Mouse (Mus musculus) CH12.LX (cell line): ENCODE measurements around the gene Stard8. TPM values are rescaled to one million over a fixed set of nuclear protein-coding genes. Genes with fewer than 3 reads are reported as not detected.
"Not testable (repeated sequence)": the region's sequence is repeated elsewhere in the genome, so short reads cannot be mapped to it uniquely, and the experiment has no call there.

ENCODE experiments used
- DNase-seq: peaks from one replicate; pipeline ENCODE4 v3.0.0-alpha.2; 2013; ENCODE audit errors: extremely low read depth
- H3K27ac ChIP-seq: 2 replicates; pipeline ENCODE4 v1.5.1; 2012; ENCODE audit warnings: low read depth, mild to moderate bottlenecking, control low read depth, moderate library complexity; ENCODE audit not compliant: insufficient read depth
- H3K27me3 ChIP-seq: replicated peaks from 2 replicates; pipeline ENCODE3; 2012; ENCODE audit warnings: inconsistent platforms
- H3K36me3 ChIP-seq, 2 experiments: replicated peaks in 1 of 2; 2 replicates each; pipeline versions ENCODE3 to v1.6.1; 2012; ENCODE audit warnings: inconsistent platforms in 1 of 2, low read length in 1 of 2, mild to moderate bottlenecking in 1 of 2, mixed read lengths in 1 of 2, moderate library complexity in 1 of 2; ENCODE audit not compliant: control insufficient read depth in 1 of 2, insufficient read depth in 1 of 2
- H3K4me1 ChIP-seq, 2 experiments: 2 replicates each; pipeline ENCODE4 v1.6.1; 2012; ENCODE audit warnings: inconsistent platforms in 1 of 2, moderate library complexity in 1 of 2; ENCODE audit not compliant: insufficient read depth in 2 of 2, control insufficient read depth in 1 of 2
- H3K4me2 ChIP-seq: 2 replicates; pipeline ENCODE4 v1.6.1; 2012; ENCODE audit warnings: low read depth, mild to moderate bottlenecking, control low read depth; ENCODE audit not compliant: poor library complexity, insufficient read depth, severe bottlenecking
- H3K4me3 ChIP-seq, 3 experiments: fragments of 150-350 bp in 1 of 3; sonication (generic) in 1 of 3; replicated peaks in 1 of 3; 2 replicates each; pipeline versions ENCODE3 to v1.5.1; 2011 to 2012; ENCODE audit warnings: low read depth in 2 of 3, low read length in 2 of 3, mild to moderate bottlenecking in 2 of 3, moderate library complexity in 2 of 3, control low read depth in 1 of 3, improper control_type of control experiment in 1 of 3, inconsistent platforms in 1 of 3, mixed read lengths in 1 of 3; ENCODE audit not compliant: poor library complexity in 1 of 3
- H3K79me2 ChIP-seq: replicated peaks from 2 replicates; pipeline ENCODE4 v1.6.1; 2012; ENCODE audit warnings: mild to moderate bottlenecking, moderate library complexity; ENCODE audit not compliant: control insufficient read depth, poor library complexity, insufficient read depth, severe bottlenecking; ENCODE audit errors: extremely low read depth
- H3K9ac ChIP-seq: 2 replicates; pipeline ENCODE4 v1.6.1; 2012; ENCODE audit warnings: low read depth, mild to moderate bottlenecking, control low read depth, moderate library complexity; ENCODE audit not compliant: insufficient read depth
- H3K9me3 ChIP-seq: replicated peaks from 2 replicates; pipeline ENCODE3; 2012; ENCODE audit warnings: low read length, inconsistent platforms, mixed read lengths
- CHD1 ChIP-seq: IDR thresholded peaks from 2 replicates; pipeline ENCODE4 v1.6.1; 2012; ENCODE audit warnings: low read depth, low read length, improper control_type of control experiment, inconsistent platforms
- CHD2 ChIP-seq: IDR thresholded peaks from 2 replicates; pipeline ENCODE4 v1.6.1; 2011; ENCODE audit warnings: low read length, improper control_type of control experiment
- CTCF ChIP-seq, 2 experiments: IDR thresholded peaks in 1 of 2; conservative IDR thresholded peaks in 1 of 2; 2 replicates each; pipeline ENCODE4 v1.5.1; 2011 to 2012; ENCODE audit warnings: low read depth in 2 of 2, low read length in 2 of 2, improper control_type of control experiment in 1 of 2, inconsistent platforms in 1 of 2, mild to moderate bottlenecking in 1 of 2, moderate library complexity in 1 of 2
- ELF1 ChIP-seq: IDR thresholded peaks from 2 replicates; pipeline ENCODE4 v1.6.1; 2014; ENCODE audit warnings: low read depth, mild to moderate bottlenecking, inconsistent platforms, low read length, improper control_type of control experiment
- EP300 ChIP-seq: IDR thresholded peaks from 2 replicates; pipeline ENCODE4 v1.6.1; 2011; ENCODE audit warnings: low read length, improper control_type of control experiment
- GABPA ChIP-seq: IDR thresholded peaks from 2 replicates; pipeline ENCODE4 v1.6.1; 2012; ENCODE audit warnings: low read depth, low read length, improper control_type of control experiment, inconsistent platforms; ENCODE audit not compliant: insufficient replicate concordance
- JUN ChIP-seq: IDR thresholded peaks from 2 replicates; pipeline ENCODE4 v1.6.1; 2011; ENCODE audit warnings: low read depth, mild to moderate bottlenecking, low read length, improper control_type of control experiment, moderate library complexity; ENCODE audit not compliant: insufficient read depth
- JUND ChIP-seq: conservative IDR thresholded peaks from 2 replicates; pipeline ENCODE4 v1.6.1; 2011; ENCODE audit warnings: low read depth, low read length, improper control_type of control experiment
- MAZ ChIP-seq: IDR thresholded peaks from 2 replicates; pipeline ENCODE4 v1.6.1; 2012; ENCODE audit warnings: low read depth, mild to moderate bottlenecking, inconsistent platforms, low read length, improper control_type of control experiment, moderate library complexity
- NRF1 ChIP-seq: IDR thresholded peaks from 2 replicates; pipeline ENCODE4 v1.6.1; 2014; ENCODE audit warnings: low read depth, mild to moderate bottlenecking, inconsistent platforms, low read length, improper control_type of control experiment, moderate library complexity
- POLR2A ChIP-seq: IDR thresholded peaks from 2 replicates; pipeline ENCODE4 v1.6.1; 2011; ENCODE audit warnings: low read depth, mild to moderate bottlenecking, improper control_type of control experiment, low read length
- POLR2AphosphoS2 ChIP-seq: IDR thresholded peaks from 2 replicates; pipeline ENCODE4 v1.6.1; 2011; ENCODE audit warnings: low read depth, low read length, improper control_type of control experiment
- RAD21 ChIP-seq: IDR thresholded peaks from 2 replicates; pipeline ENCODE4 v1.6.1; 2011; ENCODE audit warnings: low read depth, mild to moderate bottlenecking, low read length, improper control_type of control experiment, moderate library complexity
- SMC3 ChIP-seq: IDR thresholded peaks from 2 replicates; pipeline ENCODE4 v1.6.1; 2011; ENCODE audit warnings: low read depth, low read length, improper control_type of control experiment
- TBP ChIP-seq: conservative IDR thresholded peaks from 2 replicates; pipeline ENCODE4 v1.6.1; 2011; ENCODE audit warnings: low read depth, low read length, improper control_type of control experiment
- UBTF ChIP-seq: IDR thresholded peaks from 2 replicates; pipeline ENCODE4 v1.6.1; 2012; ENCODE audit warnings: low read depth, mild to moderate bottlenecking, inconsistent platforms, low read length, improper control_type of control experiment, moderate library complexity
- USF1 ChIP-seq: IDR thresholded peaks from 2 replicates; pipeline ENCODE4 v1.6.1; 2014; ENCODE audit warnings: low read depth, mild to moderate bottlenecking, inconsistent platforms, low read length, improper control_type of control experiment
- USF2 ChIP-seq: conservative IDR thresholded peaks from 2 replicates; pipeline ENCODE4 v1.6.1; 2011; ENCODE audit warnings: low read depth, low read length, improper control_type of control experiment
- dilution Hi-C: fragments of 300-500 bp; cut with MboI; formaldehyde crosslinking; loops from 2 replicates; pipeline ENCODE4 v1.14.3; 2020; ENCODE audit warnings: low sequenced_read_pairs; ENCODE audit not compliant: extremely low pct_unique_long_range_greater_than_20kb, extremely low pct_ligation_motif_present
- in situ Hi-C: fragments of 300-500 bp; cut with MboI; formaldehyde crosslinking; loops from 3 replicates; pipeline ENCODE4 v1.14.3; 2019; ENCODE audit warnings: low sequenced_read_pairs, low pct_ligation_motif_present, low pct_unique_long_range_greater_than_20kb, mixed read lengths
- polyA plus RNA-seq: library from polyadenylated mRNA; unstranded; fragments of >175 nt; gene quantifications from 2 replicates; pipeline ENCODE4 v1.2.1, GENCODE M21; 2012; ENCODE audit warnings: low read depth; ENCODE audit not compliant: insufficient read length
- total RNA-seq, 2 experiments: library from RNA; depleted of rRNA; stranded (reverse); fragments of 300-350 nt in 1 of 2; fragments of >200 nt in 1 of 2; gene quantifications; 2 replicates each; pipeline ENCODE4 v1.2.3; 2012 to 2014

The Stard8 gene
- total and polyA plus RNA-seq, 3 experiments = 0.17 to 0.35 (median 0.19) TPM

DNA sequence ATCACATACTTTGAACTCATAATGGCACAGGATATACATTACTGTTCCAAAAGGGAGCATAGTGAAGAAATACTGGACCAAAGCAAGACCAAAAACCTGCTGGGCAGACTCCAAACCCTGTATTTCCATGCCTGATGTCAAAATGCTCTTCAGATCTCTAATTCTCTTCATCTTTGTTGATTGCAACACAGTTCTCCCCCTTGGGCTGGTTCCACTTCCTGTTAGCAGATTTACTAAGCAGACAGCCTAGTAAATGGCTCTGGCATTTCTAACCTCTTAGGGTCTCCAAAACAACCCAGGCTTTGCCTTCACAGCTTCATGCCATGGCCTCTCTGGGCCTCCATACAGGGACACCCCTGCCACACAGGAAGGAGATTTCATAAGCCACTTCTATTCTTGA, 38.5 kb upstream of the Stard8 start:
- no peak for DNase-seq
- H3K4me3 ChIP-seq = no peak overlapping the region
- H3K4me1 ChIP-seq = no peaks in the 10 kb centered on the region
- H3K9me3 ChIP-seq = no peaks in the 10 kb centered on the region
- TF ChIP-seq USF2 = no peak
- TF ChIP-seq RAD21 = no peak
- TF ChIP-seq CHD2 = no peak
- no peak for TF ChIP-seq CHD1
- TF ChIP-seq POLR2A = no peak
- no peak for TF ChIP-seq GABPA
- TF ChIP-seq USF1 = no peak
- TF ChIP-seq MAZ = no peak
- no peak for TF ChIP-seq UBTF
- TF ChIP-seq POLR2AphosphoS2 = no peak
- no peak for TF ChIP-seq JUN
- TF ChIP-seq ELF1 = no peak
- TF ChIP-seq NRF1 = no peak
- no peak for TF ChIP-seq TBP
- no peaks in the 10 kb centered on the region for H3K36me3 ChIP-seq
- H3K27ac ChIP-seq = no peak overlapping the region
- no peaks in the 10 kb centered on the region for H3K27me3 ChIP-seq
- dilution Hi-C loops = no loop called here
- in situ Hi-C loops = no loop called here
- no peak overlapping the region for H3K4me2 ChIP-seq
- no peak overlapping the region for H3K9ac ChIP-seq
- H3K79me2 ChIP-seq = no peaks in the 10 kb centered on the region

DNA sequence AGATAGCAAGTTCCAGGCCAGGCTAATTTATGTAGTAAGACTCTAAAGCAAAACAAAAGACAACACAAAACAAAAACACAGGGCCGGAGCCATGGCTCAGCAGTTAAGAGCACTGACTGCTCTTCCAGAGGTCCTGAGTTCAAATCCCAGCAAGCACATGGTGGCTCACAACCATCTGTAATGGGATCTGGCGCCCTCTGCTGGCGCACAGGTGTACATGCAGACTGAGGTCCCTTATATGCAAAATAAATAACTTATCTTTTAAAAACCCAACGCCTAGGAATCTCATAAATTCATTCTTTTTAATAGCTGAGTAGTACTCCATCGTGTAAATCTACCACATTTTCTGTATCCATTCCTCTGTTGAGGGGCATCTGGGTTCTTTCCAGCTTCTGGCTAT, 16.4 kb upstream of the Stard8 start:
- H3K27me3 ChIP-seq, H3K4me2 ChIP-seq, H3K4me1 ChIP-seq, H3K79me2 ChIP-seq, in situ Hi-C loops, H3K36me3 ChIP-seq, dilution Hi-C loops, H3K4me3 ChIP-seq, H3K27ac ChIP-seq, H3K9ac ChIP-seq, H3K9me3 ChIP-seq: not testable (repeated sequence)
- DNase-seq = peak; percentile 6
- TF ChIP-seq CTCF (conservative IDR thresholded peaks at IDR 0.05 in 1 of 2, IDR thresholded peaks at IDR 0.05 in 1 of 2; ENCODE audit: low read depth in 2 of 2, low read length in 2 of 2) = peak; percentile 19 to 24; a peak in 2 of 4 replicates

DNA sequence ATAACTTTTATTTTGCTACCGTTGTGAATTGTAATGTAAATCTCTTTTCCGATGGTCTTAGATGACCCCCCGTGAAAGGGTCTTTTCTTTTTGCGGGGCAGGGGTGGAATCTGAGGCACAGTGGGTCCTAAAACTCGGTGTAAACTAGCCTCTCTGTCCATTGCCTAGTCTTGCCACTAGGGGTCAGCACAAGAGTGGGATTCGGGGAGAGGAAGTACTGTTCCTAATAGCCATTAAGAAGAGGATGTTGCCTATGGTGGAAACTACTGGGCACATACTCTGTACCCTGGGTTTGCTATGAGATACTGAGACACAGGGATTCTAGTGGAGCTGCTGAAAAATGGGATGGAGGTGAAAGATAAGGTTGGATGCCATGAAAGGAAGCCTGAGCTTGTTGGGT, 13.5 kb upstream of the Stard8 start:
- in situ Hi-C loops = no loop called here
- H3K4me3 ChIP-seq = no peak overlapping the region
- no peaks in the 10 kb centered on the region for H3K27me3 ChIP-seq
- no peaks in the 10 kb centered on the region for H3K4me1 ChIP-seq
- dilution Hi-C loops = no loop called here
- H3K27ac ChIP-seq = no peak overlapping the region
- DNase-seq = peak; percentile 41
- no peak overlapping the region for H3K4me2 ChIP-seq
- no peaks in the 10 kb centered on the region for H3K36me3 ChIP-seq
- no peaks in the 10 kb centered on the region for H3K9me3 ChIP-seq
- TF ChIP-seq RAD21 (peak; percentile 60), EP300 (no peak), JUND (no peak), CTCF (conservative IDR thresholded peaks at IDR 0.05 in 1 of 2, IDR thresholded peaks at IDR 0.05 in 1 of 2; ENCODE audit: low read depth in 2 of 2, low read length in 2 of 2) (peak; percentile 45 to 73), SMC3 (peak; percentile 62)
- no peak overlapping the region for H3K9ac ChIP-seq
- no peaks in the 10 kb centered on the region for H3K79me2 ChIP-seq
